Mouse (Mus musculus) E14TG2a.4 (cell line): ENCODE data around the gene Rnh1.

ENCODE experiments used
- CTCF ChIP-seq: conservative IDR thresholded peaks from 2 replicates; pipeline ENCODE4 v1.5.1; 2014; ENCODE audit warnings: low read length
- NANOG ChIP-seq: IDR thresholded peaks from 2 replicates; pipeline ENCODE4 v1.6.1; 2014; ENCODE audit warnings: borderline replicate concordance, low read length, mixed read lengths

- TF ChIP-seq CTCF (no peak), NANOG (no peak)
These were observed 33.7 kb upstream of the Rnh1 start for GRCm38 (mm10) chr7:141206182-141206937.
